Mouse (Mus musculus): Measurements from ENCODE around the gene Slc39a2.
"Not testable (repeated sequence)": the region's sequence is repeated elsewhere in the genome, so short reads cannot be mapped to it uniquely, and the experiment has no call there.

Gene Slc39a2

DNA sequence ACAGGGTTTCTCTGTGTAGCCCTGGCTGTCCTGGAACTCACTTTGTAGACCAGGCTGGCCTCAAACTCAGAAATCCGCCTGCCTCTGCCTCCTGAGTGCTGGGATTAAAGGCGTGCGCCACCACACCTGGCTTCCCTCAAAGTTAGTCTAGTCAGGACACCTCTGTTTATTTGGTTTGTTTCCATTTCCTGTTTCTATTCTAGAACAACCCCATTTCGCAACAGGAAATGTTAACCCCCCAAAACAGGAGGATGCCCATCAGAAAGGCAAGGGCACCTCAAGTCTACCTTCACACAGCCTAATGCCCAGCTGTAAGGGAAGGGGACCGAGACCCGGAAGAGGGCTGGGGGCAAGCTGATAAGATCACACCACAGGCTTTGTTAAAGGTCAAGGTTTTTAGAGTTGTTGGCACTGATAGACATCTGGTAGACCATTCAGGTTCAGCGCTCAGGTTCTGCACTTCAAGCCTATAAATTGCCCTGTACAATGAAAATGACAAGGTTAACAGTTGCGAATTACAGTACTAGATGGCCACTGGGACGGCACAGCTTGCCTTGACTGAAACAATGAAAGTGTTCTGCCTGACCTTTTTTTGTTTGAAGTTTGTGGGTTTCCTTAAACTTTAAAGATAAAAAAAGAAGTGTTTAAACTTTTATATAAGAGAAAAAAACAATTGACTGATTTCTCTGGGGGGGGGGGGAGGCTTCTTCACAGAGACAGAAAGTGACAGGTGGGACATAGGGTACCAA is at the start of gene Slc39a2:
Gene Slc39a2 (plus strand): TSS at position 699 of the 749 bp plus-strand sequence.
- DNase-seq (ENCODE audit: low read depth, low spot score), result no peak

DNA sequence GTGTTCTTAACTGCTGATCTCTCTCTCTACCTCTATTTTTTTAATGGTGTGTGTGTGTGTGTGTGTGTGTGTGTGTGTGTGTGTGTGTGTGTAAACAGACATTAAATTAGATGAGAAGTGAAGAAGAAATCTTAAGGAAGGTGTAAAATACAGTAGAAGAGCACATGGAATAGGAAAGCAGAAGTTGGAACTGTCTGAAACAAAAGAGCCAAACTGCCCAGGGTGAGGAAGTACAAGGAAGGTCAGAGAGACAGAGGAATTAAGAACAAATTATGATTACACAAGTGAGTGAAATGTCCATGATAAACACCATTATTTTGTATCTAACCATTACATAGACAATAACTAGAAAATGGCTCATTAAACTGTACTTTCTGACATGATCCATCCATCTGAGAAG is 48.8 kb upstream of the Slc39a2 start:
- DNase-seq (ENCODE audit: low read depth, low spot score), result no peak

DNA sequence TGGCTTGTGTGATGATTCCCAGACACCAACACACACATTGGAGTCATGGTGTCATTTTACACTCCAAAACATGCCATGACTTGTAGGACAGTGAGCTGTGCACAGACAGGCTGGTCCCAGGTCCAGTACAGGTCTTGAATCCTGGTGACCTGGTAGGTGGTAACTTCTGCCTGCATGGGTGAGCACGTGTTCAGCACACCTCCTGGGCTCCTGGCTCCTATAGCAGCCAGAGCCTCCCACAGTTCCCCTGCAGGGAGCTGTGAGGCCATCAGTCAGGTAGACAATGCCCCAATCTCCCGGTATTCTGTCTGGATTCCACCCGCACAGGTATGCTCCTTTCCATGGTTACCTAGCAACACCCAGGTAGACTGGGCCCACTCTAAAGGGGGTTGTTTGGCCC is 46.1 kb upstream of the Slc39a2 start:
- DNase-seq (ENCODE audit: low read depth, low spot score), result no peak

DNA sequence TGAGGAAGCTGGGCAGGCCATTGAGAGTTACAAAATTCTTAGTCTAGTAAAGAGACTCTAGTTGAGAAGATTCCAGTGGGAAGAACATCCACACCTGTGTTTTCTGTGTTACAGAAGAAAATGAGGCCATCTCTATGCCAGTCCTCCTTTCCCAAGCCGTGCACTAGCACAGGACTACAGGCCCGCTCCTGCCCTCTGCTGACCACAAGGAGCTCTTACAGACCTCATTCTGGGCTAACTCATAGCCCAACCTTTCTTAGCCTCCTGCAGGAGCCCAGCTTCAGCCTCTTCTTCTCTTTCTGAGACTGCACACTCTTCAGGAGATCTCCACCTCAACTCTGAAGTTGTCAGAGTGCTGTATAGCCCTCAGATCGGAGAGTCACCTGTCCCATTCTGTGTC is 41.7 kb upstream of the Slc39a2 start:
- DNase-seq (ENCODE audit: low read depth, low spot score), result not testable (repeated sequence)

DNA sequence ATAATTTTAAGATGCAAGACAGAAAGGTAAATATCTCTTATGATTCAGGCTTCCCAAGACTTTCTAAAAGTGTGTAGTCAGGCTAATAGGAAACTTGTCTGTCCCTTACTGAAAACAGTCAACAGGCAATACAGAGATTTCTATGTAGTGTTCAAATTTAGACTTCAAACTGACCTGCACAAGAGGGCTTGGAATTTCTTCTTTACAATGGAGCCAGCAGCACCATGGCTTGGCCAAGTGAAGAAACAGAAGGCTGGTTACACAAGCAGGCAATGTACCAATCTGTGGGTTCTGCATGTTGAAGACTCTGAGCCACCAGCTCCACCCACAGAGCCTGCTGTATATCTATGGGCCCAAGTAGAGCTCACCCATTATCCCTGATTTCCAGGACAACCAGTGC is 39.3 kb upstream of the Slc39a2 start, which contains the start of gene Ear6:
Gene Ear6 (plus strand): TSS at position 301 of the 400 bp plus-strand sequence.
- DNase-seq (ENCODE audit: low read depth, low spot score), result no peak

DNA sequence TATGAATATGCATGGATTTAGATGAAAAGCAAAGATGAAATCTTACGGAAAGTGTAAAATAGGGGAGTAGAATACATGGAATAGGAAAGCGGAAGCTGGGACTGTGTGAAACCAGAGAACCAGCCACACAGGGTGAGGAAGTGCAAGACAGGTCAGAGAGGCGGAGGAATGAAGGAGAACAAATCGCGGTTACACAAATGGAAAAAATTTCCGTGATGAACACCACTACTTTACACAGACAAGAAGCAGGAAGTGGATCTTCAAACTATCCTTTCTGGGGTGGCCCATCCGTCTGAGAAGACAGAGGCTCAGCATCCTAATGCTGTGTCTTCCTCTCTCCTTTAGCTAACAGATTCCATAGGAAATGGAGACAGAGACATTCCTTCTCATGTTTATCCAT is 37.4 kb upstream of the Slc39a2 start:
- DNase-seq (ENCODE audit: low read depth, low spot score), result not testable (repeated sequence)

DNA sequence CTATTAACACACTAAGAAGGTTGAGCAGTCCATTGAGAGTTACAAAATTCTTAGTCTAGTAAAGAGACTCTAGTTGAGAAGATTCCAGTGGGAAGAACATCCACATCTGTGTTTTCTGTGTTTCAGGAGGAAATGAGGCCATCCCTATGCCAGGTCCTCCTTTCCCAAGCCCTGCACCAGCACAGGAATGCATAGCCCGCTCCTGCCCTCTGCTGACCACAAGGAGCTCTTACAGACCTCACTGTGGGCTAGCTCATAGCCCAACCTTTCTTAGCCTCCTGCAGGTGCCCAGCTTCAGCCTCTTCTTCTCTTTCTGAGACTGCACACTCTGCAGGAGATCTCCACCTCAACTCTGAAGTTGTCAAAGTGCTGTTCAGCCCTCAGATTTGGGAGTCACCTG is 29.1 kb upstream of the Slc39a2 start:
- DNase-seq (ENCODE audit: low read depth, low spot score), result not testable (repeated sequence)

DNA sequence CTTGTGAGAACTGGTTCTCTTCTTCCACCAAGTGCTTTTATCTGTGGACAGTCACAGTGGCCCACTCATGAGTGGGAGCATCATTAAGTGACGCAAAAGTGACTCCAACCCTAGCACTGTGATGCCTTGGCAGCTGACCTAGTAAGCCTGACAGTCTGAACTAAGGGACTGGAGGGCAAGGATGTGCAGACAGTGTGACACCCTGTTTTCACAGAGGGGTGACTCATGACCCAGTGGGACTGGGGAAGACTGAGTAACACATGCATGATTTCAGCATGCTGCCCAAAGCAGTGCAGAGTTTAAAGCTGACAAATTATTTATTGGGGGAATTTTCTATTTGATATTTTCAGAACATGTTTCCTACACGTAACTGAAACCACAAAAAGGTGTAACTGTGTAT is 21.9 kb upstream of the Slc39a2 start:
- no peak for DNase-seq (ENCODE audit: low read depth, low spot score)

DNA sequence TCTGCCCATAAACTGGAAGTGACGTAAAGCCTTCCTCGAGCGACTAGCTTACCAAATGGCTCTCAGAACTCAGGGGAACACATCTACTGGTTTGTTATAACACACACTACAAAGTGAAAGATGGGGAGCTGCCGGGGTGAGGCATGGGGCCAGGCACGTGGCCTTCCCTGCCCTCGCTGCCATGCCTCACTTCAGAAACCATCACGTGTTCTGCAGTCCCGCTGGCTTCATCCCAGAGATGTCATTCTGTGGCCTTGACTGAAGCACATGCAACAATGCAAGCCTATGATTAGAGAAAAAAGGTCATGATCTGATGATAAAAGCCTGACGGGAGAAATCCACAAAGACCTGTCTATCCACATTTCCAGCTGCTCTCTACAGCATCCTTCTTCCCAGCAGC is 20.9 kb upstream of the Slc39a2 start:
- no peak for DNase-seq (ENCODE audit: low read depth, low spot score)

DNA sequence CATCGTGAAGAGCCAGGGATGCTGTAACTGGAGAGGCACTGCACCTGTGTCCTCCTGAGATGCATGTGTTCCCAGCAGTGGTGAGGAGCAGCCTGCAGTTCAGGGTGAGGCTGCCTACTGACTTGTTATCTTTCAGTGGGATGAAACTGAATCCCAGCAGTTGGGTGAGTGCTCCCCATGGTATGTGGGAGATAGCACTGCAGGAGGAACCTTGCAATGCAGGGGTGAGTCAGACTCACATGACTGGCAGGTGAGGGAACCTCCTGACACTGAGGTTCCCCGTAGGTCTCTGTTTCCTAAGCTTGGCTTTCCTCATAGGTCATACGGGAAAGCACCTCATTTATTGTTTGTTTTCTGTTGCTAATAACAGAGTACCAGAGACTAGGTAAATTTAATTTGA is 15.2 kb upstream of the Slc39a2 start:
- no peak for DNase-seq (ENCODE audit: low read depth, low spot score)

DNA sequence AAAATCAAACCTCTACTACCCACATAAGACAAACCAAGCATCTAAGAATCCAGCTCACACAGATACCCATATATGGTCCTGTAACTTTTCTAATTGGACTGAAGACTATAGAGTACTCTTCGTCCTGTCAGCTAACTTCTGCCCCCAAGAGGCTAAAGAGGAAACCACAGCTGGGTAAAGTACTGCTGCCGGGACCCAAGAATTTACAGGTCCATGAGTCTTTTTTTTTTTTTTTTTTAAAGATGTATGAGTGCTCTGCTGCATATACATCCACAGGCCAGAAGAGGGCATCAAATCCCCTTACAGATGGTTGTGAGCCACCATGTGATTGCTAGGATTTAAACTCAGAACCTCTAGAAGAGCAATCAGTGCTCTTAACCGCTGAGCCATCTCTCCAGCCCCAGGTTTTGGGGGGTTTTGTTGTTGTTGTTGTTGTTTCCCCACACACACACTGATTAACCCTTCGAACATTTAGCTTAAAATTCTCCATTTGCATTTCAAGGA is 9.1 kb upstream of the Slc39a2 start:
- DNase-seq (ENCODE audit: low read depth, low spot score), result peak; percentile 88

DNA sequence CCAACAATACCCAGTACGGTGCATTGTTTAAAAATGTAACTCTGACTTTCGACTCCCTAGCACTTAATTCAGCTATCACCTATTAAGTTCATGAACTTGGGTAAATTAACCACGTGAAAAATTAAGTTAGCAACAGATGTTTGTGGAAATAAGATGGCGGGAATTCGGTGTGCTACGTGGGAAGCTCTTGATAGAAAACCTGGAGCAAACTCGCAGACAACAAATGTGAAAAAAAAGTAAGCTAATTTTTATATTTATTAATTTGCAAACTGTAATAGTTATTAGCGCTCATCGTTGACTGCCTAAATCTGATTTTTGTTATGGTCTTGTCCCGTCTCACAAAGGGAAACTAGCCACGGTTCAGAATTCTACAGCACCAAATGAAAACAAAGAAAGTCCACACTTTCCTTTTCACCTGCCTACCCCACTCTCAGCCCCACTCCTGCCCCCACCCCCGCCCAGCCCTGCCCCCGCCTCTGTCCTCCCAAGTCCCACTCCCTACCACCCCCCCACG is 8.6 kb upstream of the Slc39a2 start:
- no peak for DNase-seq (ENCODE audit: low read depth, low spot score)

DNA sequence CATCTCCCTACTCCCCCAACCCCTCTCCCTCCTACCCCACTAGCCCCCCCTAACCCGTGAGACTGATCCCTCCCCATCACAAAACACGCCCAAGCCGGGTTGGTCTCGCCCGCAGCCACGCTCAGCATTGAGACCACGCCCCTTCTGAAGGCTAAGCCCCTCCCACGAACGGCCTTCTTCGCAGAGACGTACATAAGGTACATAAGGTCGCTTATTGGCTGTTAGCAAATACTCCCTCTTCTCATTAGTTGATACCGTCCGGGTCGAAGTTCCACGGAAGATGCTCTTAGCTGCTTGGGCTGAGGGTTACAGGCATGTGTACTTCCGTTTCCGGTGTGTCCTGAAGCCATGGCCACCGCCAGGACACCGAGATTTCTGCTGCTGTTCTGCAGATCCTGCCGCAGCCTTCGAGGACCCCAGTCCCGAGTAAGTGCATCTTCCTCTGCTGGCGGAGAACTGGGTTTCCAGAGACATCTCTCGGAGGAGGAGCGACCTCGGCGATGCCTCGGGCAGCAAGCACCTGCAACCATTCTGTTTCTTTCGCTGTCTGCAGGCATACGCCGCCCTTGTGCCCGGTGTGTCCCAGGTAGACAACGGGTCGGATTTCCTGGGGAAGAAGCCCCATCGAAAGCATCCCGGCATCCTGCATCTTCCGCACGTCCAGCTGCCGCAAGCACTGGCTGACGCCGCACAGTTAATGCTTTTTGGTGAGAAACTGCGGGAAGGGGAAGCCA is 7.9 kb upstream of the Slc39a2 start, which contains the start of gene Mettl17:
Gene Mettl17 (plus strand): TSS at position 245 of the 734 bp plus-strand sequence.
- DNase-seq (ENCODE audit: low read depth, low spot score), result peak; percentile 97

DNA sequence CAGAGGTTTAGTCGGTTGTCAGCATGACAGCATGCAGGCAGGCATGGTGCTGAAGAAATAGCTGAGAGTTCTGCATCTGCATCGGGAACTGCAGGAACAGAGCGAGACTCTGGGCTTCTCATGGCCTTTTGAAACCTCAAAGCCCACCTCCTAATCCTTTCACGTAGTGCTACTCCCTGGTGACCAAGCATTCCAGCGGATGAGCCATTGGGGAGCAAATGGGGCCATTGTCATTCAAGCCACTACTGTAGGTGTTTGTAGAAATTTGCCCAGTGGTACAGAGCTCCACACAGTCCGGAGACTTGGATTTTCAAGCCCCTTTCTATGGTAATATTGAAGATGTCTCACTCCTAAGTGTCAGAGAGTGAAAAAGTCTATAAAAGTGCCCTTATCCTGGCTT is 6.6 kb upstream of the Slc39a2 start:
- DNase-seq (ENCODE audit: low read depth, low spot score), result no peak

DNA sequence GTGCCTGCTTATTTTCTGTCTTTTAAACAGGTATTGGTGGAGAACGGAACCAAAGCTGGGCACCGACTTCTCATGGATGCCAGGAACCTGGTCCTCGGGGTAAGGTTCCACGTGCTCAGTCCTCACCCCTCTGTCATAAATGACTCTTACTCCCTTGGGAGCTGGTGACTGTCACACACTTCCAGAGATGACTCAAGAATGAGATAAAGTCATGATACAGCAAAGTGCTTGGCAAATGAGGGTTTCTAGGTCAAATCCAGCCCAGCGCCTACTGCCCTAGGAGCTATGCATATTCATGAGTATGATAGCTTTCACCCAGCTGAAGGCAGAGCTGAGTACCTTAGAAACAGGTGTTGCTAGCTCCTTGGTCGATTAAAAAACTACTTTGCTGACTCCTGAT is 2.9 kb upstream of the Slc39a2 start:
- DNase-seq (ENCODE audit: low read depth, low spot score), result no peak

DNA sequence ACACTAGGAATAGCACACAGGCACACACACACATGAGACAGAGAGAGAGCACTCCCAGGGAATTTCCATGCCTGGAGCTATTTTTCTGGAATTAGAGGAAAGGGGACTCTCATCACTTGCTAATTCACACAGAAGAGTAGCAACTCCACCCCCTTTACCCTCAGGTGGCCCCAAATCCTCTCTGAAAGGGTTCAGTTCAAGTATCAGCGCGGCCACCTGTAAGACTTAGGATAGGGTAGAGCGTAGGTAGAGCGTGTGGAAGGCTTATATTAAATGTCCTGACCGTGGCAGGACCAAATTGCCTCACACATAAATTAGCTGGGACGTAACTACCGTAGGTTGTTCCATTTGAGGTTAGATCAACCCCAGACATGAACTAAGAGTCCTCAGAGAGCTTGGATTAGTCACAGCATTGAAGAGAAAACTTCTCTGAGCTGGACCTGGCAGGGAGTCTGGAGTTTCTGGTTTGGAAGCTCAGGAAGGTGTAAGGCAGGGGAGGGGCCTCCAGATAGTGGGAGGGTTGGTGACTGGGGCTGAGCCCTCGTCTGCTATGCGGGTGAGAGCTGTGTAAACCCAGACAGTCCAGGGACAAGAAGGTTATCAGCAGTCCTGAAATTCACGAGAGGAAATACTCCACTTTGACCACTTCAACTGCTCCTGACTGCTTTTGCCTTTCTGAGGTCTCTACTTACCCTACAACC is 555 bp downstream of the Slc39a2 start:
- DNase-seq (ENCODE audit: low read depth, low spot score), result no peak

DNA sequence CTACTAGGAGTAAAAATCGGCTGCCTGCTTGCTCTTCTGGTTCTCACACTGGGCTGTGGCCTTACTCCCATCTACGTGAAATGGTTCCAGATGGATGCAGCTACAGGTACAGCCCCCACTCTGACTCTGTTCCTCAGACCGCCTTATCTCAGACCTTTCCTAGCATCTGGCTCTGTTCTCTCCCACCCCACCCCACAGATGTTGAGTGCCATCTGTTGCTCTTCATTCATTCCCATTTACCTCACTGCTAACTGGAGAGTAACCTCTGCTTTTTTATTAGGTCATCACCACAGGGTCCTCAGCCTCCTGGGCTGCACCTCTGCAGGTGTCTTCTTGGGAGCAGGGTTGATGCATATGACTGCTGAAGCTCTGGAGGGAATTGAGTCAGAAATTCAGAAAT is 1.1 kb downstream of the Slc39a2 start:
- DNase-seq (ENCODE audit: low read depth, low spot score), result no peak

DNA sequence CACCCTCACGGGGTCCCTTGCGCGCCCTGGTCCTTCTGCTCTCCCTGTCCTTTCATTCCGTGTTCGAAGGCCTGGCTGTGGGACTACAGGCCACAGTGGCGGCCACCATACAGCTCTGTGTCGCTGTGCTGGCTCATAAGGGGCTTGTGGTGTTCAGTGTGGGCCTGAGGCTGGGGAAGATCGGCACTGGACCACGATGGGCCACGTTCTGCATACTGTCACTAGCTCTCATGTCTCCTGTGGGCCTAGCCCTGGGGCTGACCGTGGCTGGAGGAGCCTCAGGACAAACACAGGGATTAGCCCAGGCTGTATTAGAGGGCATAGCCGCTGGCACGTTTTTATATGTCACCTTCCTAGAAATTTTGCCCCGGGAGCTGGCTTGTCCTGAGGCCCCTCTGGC is 2.4 kb downstream of the Slc39a2 start:
- DNase-seq (ENCODE audit: low read depth, low spot score), result no peak

DNA sequence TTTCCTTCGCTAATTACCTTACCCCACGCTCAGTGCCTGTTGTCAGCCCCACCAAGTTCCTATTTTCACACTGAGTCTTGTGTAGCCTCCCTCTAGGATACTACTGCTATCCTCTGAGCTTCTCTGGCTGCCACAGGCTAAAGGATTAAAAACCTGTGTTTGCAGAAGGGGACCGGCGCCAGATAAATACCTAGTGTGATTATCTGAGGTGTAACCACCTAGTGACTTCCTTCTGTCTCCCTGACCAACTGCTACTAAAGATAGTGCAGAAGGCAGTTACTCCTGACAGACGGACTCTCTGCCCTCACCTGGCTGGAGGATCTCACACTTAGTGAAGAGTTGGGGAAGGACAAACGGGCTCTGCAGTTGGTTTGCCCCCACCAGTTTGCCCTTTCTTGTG is 3.3 kb downstream of the Slc39a2 start:
- peak; percentile 19 for DNase-seq (ENCODE audit: low read depth, low spot score)

DNA sequence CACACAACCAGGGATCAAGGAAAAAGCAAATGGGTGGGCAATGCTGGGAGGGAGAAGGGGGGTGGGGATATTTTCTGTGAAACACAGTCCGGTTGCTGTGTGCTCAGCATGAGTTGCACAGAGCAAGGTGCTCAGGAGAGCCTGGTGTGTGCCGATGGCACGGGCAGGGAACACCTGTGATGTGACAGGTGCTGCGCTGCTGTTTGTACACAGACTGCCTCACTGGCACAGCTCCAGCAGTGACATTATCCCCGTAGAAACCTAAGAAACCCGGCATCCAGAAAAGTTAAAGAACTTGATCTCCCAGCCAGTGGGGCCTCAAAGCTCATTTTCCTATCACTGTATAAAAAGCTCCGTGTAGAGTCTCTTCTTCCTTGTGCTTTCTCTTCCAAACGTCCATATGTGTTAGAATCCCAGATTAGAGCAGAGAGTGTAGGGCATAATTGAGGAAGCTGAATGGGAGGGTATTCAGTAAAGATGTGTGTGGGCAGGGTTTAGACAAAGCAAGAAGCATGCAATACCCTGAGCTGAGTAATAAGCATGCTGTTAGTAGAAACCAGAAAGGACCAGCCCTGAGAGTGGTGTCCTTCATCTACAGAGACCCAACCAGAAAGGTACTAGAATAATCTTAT is 4.0 kb downstream of the Slc39a2 start:
- DNase-seq (ENCODE audit: low read depth, low spot score), result no peak

DNA sequence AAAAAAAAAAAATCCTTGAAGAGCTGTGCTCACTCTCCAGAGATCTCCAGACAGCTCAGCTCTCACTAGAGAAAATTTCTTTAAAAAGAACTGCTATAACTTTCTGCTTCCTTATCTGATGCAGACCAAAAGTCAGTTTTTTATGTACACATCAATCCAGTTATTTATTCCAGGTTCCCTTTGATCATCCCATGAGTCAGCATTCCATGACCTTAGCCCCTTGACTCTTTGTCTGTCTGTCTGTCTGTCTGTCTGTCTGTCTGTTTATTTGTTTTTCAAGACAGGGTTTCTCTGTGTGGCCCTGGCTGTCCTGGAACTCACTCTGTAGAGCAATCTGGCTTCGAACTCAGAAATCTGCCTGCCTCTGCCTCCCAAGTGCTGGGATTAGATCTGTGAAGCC is 6.7 kb downstream of the Slc39a2 start:
- DNase-seq (ENCODE audit: low read depth, low spot score), result no peak
